Mouse (Mus musculus) c-Kit-positive CD71-positive TER-119-negative erythroid progenitor cells, embryonic 14.5 days (primary cell): ENCODE measurements around the gene Rbpjl.

ENCODE experiments used
- DNase-seq: peaks from one replicate; pipeline ENCODE4 v3.0.0-alpha.2; 2013; ENCODE audit warnings: low read depth

Rbpjl gene

DNA sequence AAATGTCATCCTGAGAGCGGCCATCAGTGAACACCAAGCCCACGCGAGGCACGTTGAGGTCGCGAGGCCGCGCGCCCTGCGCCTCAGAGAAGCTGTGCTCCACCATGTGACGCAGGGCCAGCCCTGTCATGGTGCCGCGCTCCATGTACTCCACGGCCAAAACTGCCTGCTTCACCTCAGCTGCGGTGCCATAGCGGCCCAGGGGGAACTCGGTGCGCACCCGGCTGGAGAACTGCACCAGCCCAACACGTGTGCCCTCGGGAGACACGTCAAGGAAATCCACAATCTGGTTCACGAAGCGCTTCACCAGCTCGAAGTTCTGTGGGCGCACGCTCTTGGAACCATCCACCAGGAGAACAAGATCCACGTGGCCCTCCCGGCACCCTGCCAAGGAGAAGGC lies 9.8 kb upstream of the Rbpjl start:
- DNase-seq, result no peak

DNA sequence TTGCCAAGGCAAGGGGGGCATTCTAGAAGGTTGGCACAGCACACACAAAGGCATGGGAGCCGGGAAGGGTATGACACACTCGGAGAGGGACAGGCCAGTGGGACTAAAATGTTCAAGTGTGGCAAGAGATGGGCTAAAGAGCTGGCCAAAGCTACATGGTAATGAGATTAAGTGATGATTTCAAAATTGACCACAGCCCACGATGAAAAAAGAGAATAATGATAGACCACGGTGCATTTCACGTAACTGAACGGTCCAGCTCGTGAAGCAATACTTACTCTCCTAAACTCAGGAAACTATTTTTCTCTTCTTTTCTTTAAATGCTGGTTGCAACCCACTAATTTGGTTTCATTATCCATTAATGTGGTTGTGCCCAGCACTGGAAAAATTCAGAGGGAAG lies 6.9 kb upstream of the Rbpjl start:
- DNase-seq, result no peak

DNA sequence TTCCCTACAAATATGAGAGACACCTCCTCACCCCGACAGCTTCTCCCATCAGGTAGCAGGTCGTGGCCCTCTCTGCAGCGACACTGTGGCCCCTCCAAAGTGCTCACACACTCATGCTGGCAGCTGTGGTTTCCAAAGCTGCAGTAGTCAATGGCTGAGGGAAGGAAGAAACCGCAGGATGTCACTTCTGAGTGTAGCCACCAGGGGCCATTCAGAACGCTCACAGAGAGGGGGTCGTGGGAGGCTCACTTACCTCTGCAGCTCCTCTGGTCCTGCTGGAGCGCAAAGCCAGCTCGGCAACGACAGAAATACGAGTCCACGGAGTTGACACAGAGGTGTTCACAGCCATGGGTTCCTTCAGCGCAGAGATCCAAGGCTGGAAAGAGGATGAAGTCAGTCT lies 6.0 kb upstream of the Rbpjl start:
- DNase-seq, result no peak

DNA sequence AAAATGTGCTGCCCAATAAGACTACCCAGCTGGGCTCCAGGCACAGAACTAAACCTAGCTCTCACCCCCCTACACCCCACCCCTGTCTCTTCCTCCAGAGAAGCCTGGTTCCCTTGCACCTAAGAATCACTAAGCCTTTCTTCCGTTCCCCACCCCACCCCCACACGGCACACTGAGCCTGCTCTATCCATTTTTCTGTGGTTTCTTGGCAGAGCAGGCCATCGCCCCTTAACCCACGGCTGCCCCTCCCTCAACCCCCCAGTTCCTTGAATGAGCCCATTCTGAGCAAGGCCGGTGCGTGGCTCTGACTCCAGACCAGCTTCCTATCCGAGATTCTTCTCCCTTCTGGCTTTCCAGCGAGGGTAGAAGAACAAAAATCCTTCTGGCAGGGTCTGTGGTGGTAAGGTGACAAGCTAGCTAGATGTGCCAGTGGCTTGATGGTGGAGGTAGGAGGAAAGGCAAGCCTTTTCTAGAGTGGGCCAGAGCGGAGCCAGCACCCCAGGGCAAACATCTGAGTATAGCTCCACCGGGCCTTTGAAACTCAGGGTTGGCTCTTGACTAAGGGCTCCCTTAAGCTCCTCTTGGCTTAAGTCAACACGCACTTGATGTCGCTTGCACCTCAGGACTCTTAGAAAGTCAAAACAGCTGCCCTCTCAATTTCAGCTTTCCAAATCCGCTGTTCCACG lies 598 bp downstream of the Rbpjl start:
- DNase-seq, result no peak

DNA sequence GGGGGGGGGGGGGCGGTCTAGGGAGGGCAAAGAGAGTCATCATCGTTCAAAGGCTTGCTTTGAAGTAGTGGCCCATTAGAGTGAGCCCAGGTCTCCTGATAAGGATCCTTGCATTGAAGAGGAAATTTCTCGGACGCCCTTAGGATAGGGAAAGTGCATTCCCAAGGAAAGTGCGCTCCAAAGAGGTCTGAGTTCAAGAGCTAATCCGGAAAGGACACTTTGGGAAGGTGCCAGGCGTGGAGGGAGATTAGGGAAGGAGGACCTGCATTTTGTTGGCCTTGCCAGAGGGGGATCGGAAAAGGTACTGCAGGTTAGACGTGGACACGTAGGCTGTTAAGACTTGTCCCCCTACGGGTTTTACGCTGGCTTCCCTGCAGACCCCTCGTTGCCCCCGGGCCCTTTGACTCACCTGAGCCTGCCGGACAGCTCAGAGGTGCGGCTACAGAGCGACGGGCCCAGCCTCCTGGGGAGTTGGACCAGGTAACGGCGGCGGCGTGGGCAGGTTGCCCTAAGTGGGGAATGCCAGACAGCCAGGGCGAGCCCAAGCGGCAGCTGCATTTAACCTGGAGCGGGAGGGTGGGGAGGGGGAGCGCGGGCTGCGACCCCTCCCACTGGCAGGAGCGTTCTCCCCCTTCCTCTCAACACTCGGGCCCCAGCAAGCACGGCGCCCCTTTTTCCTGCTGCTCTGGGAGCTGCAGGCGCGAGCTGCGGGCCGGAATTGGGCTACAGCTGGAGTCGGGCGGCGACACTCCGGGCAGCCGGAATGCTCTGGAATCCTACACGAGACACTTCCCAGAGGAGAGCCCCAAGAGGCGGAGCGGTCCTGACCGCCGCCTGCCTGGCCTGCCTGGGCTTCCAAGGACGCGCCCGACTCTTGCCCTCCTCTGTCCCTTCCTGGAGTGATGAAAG lies 1.4 kb downstream of the Rbpjl start:
- no peak for DNase-seq

DNA sequence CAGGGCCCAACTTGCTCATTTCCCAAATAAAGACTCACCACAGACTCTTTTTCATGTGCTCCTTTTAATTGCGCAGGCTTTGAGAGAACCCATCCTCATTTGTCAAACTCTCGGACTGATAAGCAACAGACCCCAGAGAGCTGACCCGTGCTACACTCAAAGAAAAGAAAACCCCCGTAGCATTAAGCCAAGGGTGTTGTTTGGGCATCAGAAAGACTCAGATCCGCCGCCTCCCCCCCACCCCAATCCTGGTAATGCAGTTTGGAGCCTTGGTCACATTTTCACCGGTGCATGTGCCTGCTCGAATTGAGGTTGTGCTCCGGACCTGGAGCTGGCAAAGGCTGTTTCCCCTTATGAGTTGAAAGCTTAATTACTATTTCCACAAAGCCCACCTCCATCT lies 2.1 kb downstream of the Rbpjl start, which contains the start of gene Matn4:
Gene Matn4, minus strand, starts transcription at position 101 of the 400 bp plus-strand sequence.
- DNase-seq, result no peak

DNA sequence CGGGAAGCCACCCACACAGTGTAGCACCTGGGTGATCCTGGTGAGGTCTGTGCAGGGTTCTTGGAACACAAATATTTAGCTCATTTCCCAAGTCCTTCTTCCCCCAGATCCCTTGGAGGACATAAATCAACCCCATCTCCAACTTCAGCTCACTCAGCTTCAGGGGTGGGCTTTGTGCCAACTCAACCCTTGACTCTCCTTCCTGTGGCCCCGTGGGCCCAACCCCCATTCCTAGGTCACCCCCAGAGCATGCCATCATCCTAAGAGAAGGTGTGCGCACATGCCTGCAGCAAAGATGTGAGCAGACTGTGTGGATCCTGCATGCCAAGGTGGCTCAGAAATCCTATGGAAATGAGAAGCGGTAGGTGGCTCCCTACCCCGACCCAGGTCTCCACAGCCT lies 2.6 kb downstream of the Rbpjl start:
- no peak for DNase-seq

DNA sequence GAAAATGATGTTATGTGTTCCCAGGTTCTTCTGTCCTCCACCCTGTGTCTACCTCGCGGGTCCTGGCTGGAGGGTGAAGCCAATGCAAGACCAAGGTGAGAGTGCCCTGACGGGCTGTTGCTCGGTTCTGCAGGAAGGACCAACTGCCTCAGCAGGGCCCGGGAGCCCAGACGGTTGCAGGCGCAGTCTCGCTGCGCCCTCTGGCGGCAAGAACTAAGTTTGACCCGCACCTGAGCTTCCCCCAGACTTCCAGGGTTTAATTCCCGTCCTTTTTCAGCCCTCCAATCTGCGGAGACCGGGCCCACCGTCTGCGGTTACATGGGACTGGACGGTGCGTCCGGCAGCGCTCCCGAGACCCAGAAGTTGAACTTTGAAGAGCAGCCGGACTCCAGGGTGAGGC lies 4.8 kb downstream of the Rbpjl start:
- no peak for DNase-seq

DNA sequence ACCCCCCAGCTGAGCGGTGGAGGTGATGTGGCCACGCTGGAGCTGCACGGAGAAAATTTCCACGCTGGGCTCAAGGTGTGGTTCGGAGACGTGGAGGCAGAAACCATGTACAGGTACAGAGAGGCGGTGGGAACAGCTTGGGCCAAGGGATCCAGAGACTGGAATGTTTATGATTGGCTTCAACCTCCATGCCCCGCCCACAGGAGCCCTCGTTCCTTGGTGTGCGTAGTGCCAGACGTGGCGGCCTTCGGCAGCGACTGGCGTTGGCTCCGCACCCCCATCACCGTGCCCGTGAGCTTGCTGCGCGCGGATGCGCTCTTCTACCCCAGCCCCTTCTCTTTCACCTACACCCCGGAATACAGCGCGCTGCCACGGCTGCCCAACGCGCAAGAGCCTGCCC lies 11.2 kb downstream of the Rbpjl start:
- DNase-seq, result no peak

DNA sequence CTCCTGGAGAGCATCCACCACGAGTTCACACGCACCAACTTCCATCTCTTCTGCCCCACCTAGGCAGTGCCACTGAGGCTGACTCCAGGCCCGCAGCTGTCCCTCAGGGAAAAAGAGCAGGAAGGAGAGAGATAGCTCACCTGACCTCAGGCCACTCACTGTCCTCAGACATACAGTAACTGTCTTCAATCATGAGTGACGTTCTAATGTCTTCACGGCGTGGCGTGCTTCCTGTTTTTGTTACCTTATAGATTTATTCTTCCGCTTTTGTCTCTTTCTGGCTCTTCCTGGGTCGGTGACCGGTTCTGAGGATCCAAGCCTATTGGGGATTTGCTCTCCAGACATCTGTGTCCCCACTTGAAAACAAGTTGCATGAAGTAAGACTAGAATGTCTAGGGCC lies 11.6 kb downstream of the Rbpjl start:
- no peak for DNase-seq

DNA sequence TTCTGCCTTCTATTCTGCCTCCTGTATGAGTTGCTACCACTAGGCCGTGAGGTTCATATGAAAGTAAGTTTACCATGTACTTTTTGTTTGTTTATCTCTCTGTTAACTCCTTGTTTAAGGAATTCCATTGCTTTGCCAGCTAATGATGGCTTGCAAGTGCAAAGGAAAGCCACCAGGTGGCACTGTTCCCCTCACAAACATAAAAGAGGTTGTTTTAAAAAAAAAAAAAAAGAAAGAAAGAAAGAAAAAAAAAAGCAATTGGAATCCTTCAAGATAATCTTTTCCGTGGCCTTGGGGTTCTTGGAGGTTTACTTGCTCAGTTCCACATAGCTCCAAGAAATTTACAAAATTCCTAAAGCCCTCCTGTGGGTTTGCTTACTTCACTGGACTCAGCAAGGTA lies 14.3 kb downstream of the Rbpjl start:
- DNase-seq, result peak; percentile 6

DNA sequence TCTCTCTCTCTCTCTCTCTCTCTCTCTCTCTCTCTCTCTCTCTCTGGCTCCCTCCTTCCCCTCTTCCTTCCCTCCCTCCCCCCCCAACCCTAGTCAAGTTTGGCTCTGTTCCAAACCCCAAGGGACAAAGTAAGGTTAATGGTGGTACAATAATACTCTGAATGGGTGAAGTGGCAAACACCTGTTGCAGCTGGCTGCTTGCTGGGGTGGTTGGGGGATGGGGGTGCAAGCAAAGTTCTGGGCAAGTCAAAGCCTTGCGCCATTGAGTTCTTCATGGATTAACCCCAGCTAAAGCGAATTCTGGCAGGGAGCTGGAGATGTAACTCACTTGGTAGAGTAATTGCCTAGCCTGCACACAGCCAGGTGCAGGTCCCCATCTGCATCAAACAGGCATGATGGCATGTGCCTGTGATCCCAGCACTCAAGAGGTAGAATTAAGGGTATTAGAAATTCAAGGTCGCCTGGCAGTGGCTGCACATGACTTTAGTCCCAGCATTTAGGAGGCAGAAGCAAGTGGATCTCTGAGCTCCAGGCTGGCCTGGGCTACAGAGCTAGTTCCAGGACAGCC lies 15.5 kb downstream of the Rbpjl start:
- no peak for DNase-seq

DNA sequence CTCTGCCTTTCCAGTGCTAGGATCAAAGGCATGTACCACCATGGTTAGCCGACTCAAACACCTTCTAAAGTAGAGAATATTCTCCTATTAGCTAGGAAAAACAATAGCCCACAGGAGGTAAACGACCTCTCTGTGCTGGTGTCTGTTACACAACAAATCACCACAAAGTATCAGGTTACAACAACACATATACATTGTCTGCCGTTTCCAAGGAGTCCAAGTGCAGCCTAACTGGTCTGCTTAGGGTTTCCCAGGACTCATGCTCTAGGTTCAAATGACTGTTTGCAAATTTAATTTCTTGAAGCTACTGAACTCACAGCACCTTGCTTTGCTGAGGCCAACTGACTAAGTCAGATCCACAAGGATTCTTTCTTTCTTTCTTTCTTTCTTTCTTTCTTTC lies 16.5 kb downstream of the Rbpjl start:
- DNase-seq, result no peak

DNA sequence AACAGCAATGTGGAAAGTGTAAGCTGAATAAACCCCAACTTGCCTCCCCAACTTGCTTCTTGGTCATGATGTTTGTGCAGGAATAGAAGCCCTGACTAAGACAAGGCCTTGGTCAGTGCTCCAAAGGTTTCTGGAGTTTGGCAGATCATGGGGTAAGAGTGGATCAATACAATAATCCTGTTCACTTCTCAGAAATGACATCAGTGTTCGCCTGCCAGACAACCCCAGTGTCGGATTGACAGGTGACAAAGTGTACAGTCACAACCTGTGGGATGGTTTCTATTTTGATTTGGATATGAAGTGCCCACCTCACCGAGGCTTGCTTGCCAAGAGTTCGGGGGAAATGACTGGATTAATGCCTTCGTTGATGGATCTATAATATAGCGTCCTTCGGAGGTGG lies 18.4 kb downstream of the Rbpjl start:
- DNase-seq, result no peak

DNA sequence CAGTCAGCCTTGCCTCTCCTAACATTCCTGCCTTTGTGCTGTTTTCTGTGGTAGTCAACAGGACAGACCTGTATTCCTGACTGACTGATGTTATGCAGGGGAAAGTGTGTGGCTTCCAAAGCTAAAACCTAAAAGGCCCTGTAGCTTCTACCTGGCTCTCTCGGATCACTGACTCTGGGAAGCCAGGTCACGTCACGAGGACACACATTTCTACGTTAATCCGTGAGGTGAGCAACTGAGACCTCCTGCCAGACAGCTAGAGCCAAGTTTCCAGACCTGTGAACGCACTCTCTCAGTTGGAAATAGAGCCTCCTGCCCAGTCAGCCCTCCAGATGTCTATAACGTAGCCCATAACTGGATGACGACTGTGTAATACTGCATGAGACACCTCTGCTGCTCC lies 19.0 kb downstream of the Rbpjl start:
- no peak for DNase-seq

DNA sequence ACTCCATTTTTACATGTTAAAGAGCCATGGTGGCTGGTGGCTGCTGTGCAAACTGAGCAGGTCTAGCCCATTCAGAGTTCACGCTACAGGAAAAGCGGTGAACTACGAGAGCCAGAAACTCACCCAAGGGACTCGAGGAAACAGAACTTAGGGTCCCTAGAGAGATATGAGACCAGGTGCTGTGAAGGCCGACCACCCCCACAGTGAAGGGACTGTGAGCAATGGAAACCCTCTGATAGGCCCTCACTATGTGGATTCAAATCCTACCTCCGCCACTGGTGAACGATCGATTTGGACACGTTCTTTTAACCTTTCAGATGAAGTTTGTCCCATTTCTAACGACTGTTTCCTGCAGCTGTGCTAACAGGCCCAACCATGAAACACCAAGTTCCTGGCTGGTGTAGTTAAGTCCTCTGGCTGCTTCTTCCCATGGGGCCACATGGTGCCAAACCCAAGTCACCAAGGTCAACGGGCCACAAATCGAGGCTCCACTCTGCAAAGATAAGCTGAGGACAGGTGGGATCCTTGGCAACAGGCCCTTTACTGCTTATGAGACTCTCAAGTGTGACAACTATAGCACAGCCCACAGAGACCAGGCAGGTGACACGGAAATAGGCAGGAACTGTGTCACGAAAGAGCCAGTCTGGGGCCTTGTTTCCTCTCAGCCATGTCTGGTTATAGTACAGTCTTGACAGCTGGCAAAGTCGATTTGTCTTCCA lies 19.9 kb downstream of the Rbpjl start:
- DNase-seq, result no peak

DNA sequence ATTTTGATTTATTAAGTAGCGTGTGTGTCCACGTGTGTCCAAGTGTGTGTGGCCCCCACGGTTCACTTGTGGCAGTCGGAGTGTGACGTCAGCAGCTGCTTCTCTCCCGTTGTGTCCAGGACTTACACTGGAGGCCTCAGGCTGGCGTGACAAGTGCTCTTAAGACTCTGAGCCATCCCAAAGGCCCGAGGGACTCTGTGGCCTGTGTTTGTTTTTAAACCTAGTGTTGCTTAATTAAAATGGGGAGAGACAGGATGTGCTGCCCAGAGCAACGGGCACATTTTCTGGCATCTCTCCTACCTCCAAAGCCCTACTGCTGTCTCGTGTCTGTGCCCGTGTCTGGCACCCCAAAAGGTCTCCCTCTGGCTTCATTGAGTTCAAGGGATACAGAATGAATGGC lies 20.5 kb downstream of the Rbpjl start:
- no peak for DNase-seq

DNA sequence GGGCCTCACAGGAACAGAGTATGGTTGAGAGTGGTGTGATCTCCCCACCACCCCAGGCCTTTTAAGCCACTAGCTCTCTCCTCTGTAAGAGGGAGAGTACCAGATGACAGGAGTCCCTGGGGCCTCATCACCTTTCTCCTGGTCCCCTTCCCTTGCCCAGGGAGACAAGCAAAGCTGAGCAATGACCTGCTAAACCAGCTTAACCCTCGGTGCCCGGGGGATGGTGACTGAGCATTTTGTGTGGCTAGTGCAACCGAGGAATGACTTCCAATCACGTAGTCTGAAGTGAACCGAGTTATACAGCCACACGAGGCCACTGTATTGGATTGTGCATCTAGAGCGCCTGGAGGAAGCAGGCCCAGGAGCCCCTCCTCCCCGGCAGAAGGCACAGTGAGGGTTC lies 21.5 kb downstream of the Rbpjl start:
- DNase-seq, result no peak

DNA sequence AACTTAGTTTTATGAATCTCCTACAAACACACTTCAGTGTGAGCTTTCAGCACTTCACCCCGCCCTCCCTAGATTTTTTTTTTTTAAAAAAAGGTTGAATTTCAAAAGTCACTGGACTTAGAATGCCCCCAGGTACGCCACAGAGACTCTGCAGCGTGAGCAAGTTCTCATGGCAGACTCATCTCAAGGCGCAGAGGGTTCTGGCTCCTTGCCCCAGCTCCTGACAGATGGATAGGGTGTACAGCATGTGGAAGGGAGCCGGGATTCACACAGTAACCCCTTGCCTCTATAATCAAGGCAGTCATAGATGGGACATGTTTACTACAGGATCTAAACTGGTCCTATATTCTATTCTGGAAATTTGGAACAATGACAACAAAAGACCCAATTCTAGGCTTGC lies 22.5 kb downstream of the Rbpjl start:
- DNase-seq, result no peak

DNA sequence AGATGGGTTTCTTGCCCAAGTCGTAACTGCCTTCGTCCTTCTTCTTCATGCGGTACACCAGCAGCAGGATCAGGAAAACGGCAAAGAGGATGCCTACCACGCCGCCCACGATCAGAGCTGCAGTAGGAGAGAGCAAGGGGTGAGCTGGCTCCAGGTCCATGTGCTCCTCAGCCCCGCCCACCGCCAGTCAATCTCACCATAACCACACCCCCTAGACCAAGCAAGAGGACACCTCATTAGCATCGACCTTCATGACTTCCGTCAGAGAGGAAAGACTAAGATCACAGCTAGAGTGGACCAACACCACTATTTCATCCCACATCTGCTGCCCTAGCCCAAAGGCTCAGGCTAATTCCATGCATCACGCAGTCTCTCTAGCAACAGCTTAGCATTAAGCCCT lies 23.2 kb downstream of the Rbpjl start:
- no peak for DNase-seq

DNA sequence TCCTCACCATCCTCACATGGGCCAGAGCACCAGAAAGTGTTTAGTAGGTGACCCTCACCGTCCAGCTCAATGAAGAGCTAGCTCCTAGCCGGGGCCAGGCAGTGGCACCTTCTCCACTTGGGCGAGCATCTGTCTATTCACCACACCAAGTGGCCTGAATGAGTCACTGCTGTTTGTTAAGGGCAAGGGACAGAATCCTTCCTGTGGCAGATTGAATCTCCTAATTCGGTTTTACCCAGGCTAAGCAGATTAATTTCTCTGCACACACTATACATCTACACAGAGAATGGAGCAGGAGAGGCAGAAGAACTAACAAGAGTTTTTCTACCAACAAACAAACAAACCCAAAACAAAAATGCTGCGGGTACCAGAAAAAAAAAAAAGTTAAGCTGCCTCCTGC lies 24.0 kb downstream of the Rbpjl start:
- no peak for DNase-seq

DNA sequence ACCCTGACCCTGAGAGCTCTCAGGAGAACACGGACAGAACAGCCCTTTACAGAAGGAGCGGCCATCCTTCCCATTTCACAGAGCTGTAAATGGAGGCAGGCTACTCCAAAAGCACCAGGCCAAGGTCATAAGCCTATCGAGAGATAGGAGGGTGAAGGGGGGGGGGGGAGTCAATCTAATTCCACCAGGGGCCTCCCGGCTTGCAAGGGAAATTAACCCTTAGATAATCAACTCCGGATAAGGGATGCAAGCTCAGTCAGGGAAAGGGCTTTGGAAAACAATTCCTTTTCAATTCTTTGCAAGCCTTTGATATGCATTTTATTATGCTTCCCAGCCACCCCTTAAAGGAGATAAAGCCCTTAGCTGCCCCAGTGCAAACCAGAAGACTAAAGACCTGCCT lies 25.5 kb downstream of the Rbpjl start:
- no peak for DNase-seq
